In genomic region chr1:51529653-51530052, GRCm38 (mm10) we compare ENCODE assay signal across 10 mouse cellular contexts. TPM values are rescaled to one million over a fixed set of nuclear protein-coding genes. Genes with fewer than 3 reads are reported as not detected.
DNase-seq lines count a peak whose midpoint lies in the region; ATAC-seq and TF ChIP-seq lines count a peak whose summit lies in the region.
"Had no signal": no experiment of that assay in that cellular context is flagged by ENCODE, and none has a peak within 500 bp of the region (broad histone marks: within the 10 kb centered on the region; RNA-seq: fewer than 3 reads in every experiment).

No protein-coding gene starts in this region.

- TF ChIP-seq POLR2A in kidney, adult 2 months (IDR thresholded peaks at IDR 0.05; ENCODE audit: low read depth, low read length): no peak

- no peak for TF ChIP-seq CTCF in kidney, adult 2 months (conservative IDR thresholded peaks at IDR 0.05; ENCODE audit: insufficient read depth, insufficient read length, low read depth, low read length)

- WGBS in kidney, adult 2 months: 38% methylated on average over 5 of the region's 5 CpGs

- peaks cover 25% of the 10 kb centered on the region for H3K4me1 ChIP-seq in kidney, adult 2 months (ENCODE audit: control insufficient read depth, insufficient read depth, low read length)

- no peaks in the 10 kb centered on the region for H3K36me3 ChIP-seq in kidney, adult 2 months (ENCODE audit: control insufficient read depth, insufficient read depth, low read length)
- H3K36me3 ChIP-seq: midbrain, embryonic 10.5 days had no signal

- peak overlapping the region; percentile 67 for H3K27ac ChIP-seq in kidney, adult 2 months (ENCODE audit: insufficient read depth, low read depth, low read length)
- H3K27ac ChIP-seq: layer of hippocampus, adult 2 months; midbrain, embryonic 10.5 days had no signal

- no peak overlapping the region for H3K4me3 ChIP-seq in kidney, adult 2 months (ENCODE audit: insufficient read depth, low read depth, low read length)
- H3K4me3 ChIP-seq: layer of hippocampus, adult 2 months; midbrain, embryonic 10.5 days had no signal

- H3K27me3 ChIP-seq in kidney, adult 2 months (replicated peaks; ENCODE audit: control insufficient read depth, insufficient read depth, low read length): no peaks in the 10 kb centered on the region

- peak; percentile 95 for ATAC-seq in common myeloid progenitor, adult 5-6 weeks (replicated peaks; ENCODE audit: low read depth, poor library complexity, severe bottlenecking)
- peak; percentile 82 for ATAC-seq in megakaryocyte progenitor cell, adult 5-6 weeks (replicated peaks; ENCODE audit: poor library complexity)

- DNase-seq in kidney, adult 2 months: peak; percentile 55
- no peak for DNase-seq in kidney, postnatal 10 days
- peak; percentile 53 for DNase-seq in CD4-positive, CD25-positive, alpha-beta regulatory T cell, adult 2 months (ENCODE audit: low read depth, low spot score)
- DNase-seq in cerebellum, adult 9-11 months: no peak
- DNase-seq in Muller cell, postnatal 12 days (ENCODE audit: inconsistent ontology term): no peak
- no peak for DNase-seq in right cerebral cortex, postnatal 14 days

RNA-seq across cellular contexts. Expression of gene Nabp1, which starts 51.4 kb away (rescaled TPM):
- 28.6 and 33.1 TPM in 2 replicates for polyA plus RNA-seq in kidney, adult 2 months (2012; rRNA removed)
- total RNA-seq in common myeloid progenitor, adult 5-6 weeks (2017): 53.3 and 57.7 TPM in 2 replicates
- 14.9 and 16.0 TPM in 2 replicates for total RNA-seq in megakaryocyte progenitor cell, adult 5-6 weeks (2015)
- 27.5 and 28.3 TPM in 2 replicates for total RNA-seq in megakaryocyte progenitor cell, adult 5-6 weeks (2017)

Comparison
In these comparisons a context has a peak if more than half of its experiments do, and no peak if none do; other contexts are left out.
1. DNase-seq: peak in kidney, adult 2 months (single experiment) and CD4-positive, CD25-positive, alpha-beta regulatory T cell, adult 2 months (single experiment); none in kidney, postnatal 10 days (single experiment), cerebellum, adult 9-11 months (single experiment), Muller cell, postnatal 12 days (single experiment) and right cerebral cortex, postnatal 14 days (single experiment).